Mouse (Mus musculus) small intestine, adult 2 months (tissue): ENCODE results near the gene Bace1.

Source experiments
- CTCF ChIP-seq: fragments of 200-500 bp; IDR thresholded peaks from 2 replicates; pipeline ENCODE4 v1.5.1; 2012; ENCODE audit warnings: low read depth, mild to moderate bottlenecking, control low read depth, inconsistent platforms, low read length, moderate library complexity, mixed read lengths; ENCODE audit not compliant: insufficient replicate concordance, insufficient read length; ENCODE audit errors: extremely low read depth
- POLR2A ChIP-seq: fragments of 200-500 bp; IDR thresholded peaks from 2 replicates; pipeline ENCODE4 v1.6.1; 2012; ENCODE audit warnings: low read depth, mild to moderate bottlenecking, control low read depth, inconsistent platforms, low read length, moderate library complexity

DNA sequence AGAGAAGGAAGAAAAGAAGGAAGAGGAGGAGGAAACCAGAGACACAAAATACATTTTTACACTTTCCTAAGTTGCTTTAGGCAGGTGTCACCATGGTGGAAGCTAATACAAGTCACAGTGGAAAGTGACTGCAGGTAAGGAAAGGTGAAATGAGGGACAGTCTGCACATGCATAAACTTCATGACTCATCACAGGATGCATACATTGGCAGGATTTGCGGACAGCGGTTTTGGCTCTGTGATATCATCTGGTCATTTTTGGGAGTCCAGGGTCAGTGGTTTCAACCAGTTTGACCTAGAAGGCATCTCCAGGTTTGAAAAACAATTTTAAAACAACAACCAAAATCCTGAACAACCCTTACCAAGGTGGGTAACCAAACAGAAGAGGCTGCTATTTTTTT is 13.4 kb downstream of the Bace1 start:
- TF ChIP-seq CTCF: no peak
- no peak for TF ChIP-seq POLR2A
